Mouse (Mus musculus): Measurements from ENCODE around the gene Strn4. TPM values are rescaled to one million over a fixed set of nuclear protein-coding genes. Genes with fewer than 3 reads are reported as not detected.

The Strn4 gene
- polyA plus RNA-seq, 1 experiment from 2014 or later = 101 TPM

- Histone ChIP-seq H3K4me3 (no peak overlapping the region), H3K4me1 (peaks cover 19% of the 10 kb centered on the region), H3K27ac (0 out of 2 replicates have a peak overlapping the region, but pooled peaks have one; percentile 47), H3K36me3 (peaks cover 57% of the 10 kb centered on the region), H3K9me3 (no peaks in the 10 kb centered on the region), H3K27me3 (ENCODE audit: insufficient read depth, poor library complexity, severe bottlenecking) (no peaks in the 10 kb centered on the region)
- WGBS = 81% methylated on average over 5 of the region's 5 CpGs
- DNase-seq (ENCODE audit: low spot score) = no peak
Observed at GRCm38 (mm10) chr7:16792316-16792715, 23.4 kb upstream of the Strn4 start.

GRCm38 (mm10) chr7:16793010-16793725, 22.5 kb upstream of the Strn4 start:
- H3K27me3 ChIP-seq (ENCODE audit: insufficient read depth, poor library complexity, severe bottlenecking) = no peaks in the 10 kb centered on the region
- H3K4me1 ChIP-seq = peaks cover 21% of the 10 kb centered on the region
- H3K9me3 ChIP-seq = no peaks in the 10 kb centered on the region
- H3K27ac ChIP-seq = no peak overlapping the region
- DNase-seq (ENCODE audit: low spot score) = no peak
- peak overlapping the region; percentile 36 for H3K4me3 ChIP-seq
- WGBS = 61% methylated on average over 19 of the region's 19 CpGs
- peaks cover 58% of the 10 kb centered on the region for H3K36me3 ChIP-seq

GRCm38 (mm10) chr7:16794886-16795285, 20.8 kb upstream of the Strn4 start:
- WGBS = 85% methylated on average over 5 of the region's 5 CpGs
- peaks cover 58% of the 10 kb centered on the region for H3K36me3 ChIP-seq
- no peak overlapping the region for H3K4me3 ChIP-seq
- no peaks in the 10 kb centered on the region for H3K27me3 ChIP-seq (ENCODE audit: insufficient read depth, poor library complexity, severe bottlenecking)
- H3K4me1 ChIP-seq = peaks cover 21% of the 10 kb centered on the region
- DNase-seq (ENCODE audit: low spot score) = no peak
- no peaks in the 10 kb centered on the region for H3K9me3 ChIP-seq
- no peak overlapping the region for H3K27ac ChIP-seq

GRCm38 (mm10) chr7:16804409-16805028, 11.2 kb upstream of the Strn4 start:
- 32% methylated on average over 8 of the region's 8 CpGs for WGBS
- no peak for DNase-seq (ENCODE audit: low spot score)

GRCm38 (mm10) chr7:16807936-16808335, 7.8 kb upstream of the Strn4 start:
- no peak overlapping the region for H3K4me3 ChIP-seq
- no peak overlapping the region for H3K27ac ChIP-seq
- WGBS = 87% methylated on average over 9 of the region's 9 CpGs
- H3K4me1 ChIP-seq = peaks cover 19% of the 10 kb centered on the region
- H3K9me3 ChIP-seq = no peaks in the 10 kb centered on the region
- no peak for DNase-seq (ENCODE audit: low spot score)
- peaks cover 35% of the 10 kb centered on the region for H3K36me3 ChIP-seq
- peaks cover 29% of the 10 kb centered on the region for H3K27me3 ChIP-seq (ENCODE audit: insufficient read depth, poor library complexity, severe bottlenecking)

More at GRCm38 (mm10) chr7:16804409-16805028, 11.2 kb upstream of the Strn4 start:
- H3K36me3 ChIP-seq = peaks cover 24% of the 10 kb centered on the region
- no peak overlapping the region for H3K27ac ChIP-seq
- no peak overlapping the region for H3K4me3 ChIP-seq
- no peaks in the 10 kb centered on the region for H3K9me3 ChIP-seq
- no peaks in the 10 kb centered on the region for H3K4me1 ChIP-seq
- no peaks in the 10 kb centered on the region for H3K27me3 ChIP-seq (ENCODE audit: insufficient read depth, poor library complexity, severe bottlenecking)

- Histone ChIP-seq H3K27me3 (ENCODE audit: insufficient read depth, poor library complexity, severe bottlenecking) (peaks cover 33% of the 10 kb centered on the region), H3K4me1 (peaks cover 19% of the 10 kb centered on the region), H3K36me3 (peaks cover 42% of the 10 kb centered on the region), H3K9me3 (no peaks in the 10 kb centered on the region), H3K27ac (no peak overlapping the region), H3K4me3 (no peak overlapping the region)
- DNase-seq (ENCODE audit: low spot score) = no peak
- WGBS = 83% methylated on average over 9 of the region's 9 CpGs
Observed at GRCm38 (mm10) chr7:16808647-16809046, 7.0 kb upstream of the Strn4 start.

- Histone ChIP-seq H3K36me3 (peaks cover 53% of the 10 kb centered on the region), H3K4me1 (peaks cover 19% of the 10 kb centered on the region), H3K27ac (no peak overlapping the region), H3K9me3 (no peaks in the 10 kb centered on the region), H3K27me3 (ENCODE audit: insufficient read depth, poor library complexity, severe bottlenecking) (peaks cover 33% of the 10 kb centered on the region), H3K4me3 (no peak overlapping the region)
- WGBS = 23% methylated on average over 10 of the region's 10 CpGs
- no peak for DNase-seq (ENCODE audit: low spot score)
Observed at GRCm38 (mm10) chr7:16809739-16810138, 6.0 kb upstream of the Strn4 start.

GRCm38 (mm10) chr7:16810399-16810919, 5.2 kb upstream of the Strn4 start:
- peak overlapping the region; percentile 61 for H3K4me3 ChIP-seq
- WGBS = 46% methylated on average over 28 of the region's 28 CpGs
- peaks cover 33% of the 10 kb centered on the region for H3K27me3 ChIP-seq (ENCODE audit: insufficient read depth, poor library complexity, severe bottlenecking)
- H3K27ac ChIP-seq = peak overlapping the region; percentile 74
- peaks cover 22% of the 10 kb centered on the region for H3K4me1 ChIP-seq
- no peak for DNase-seq (ENCODE audit: low spot score)
- H3K36me3 ChIP-seq = peaks cover 54% of the 10 kb centered on the region
- H3K9me3 ChIP-seq = no peaks in the 10 kb centered on the region

- no peaks in the 10 kb centered on the region for H3K9me3 ChIP-seq
- 4% methylated on average over 90 of the region's 90 CpGs for WGBS
- peaks cover 54% of the 10 kb centered on the region for H3K36me3 ChIP-seq
- H3K27me3 ChIP-seq (ENCODE audit: insufficient read depth, poor library complexity, severe bottlenecking) = peaks cover 33% of the 10 kb centered on the region
- H3K27ac ChIP-seq = peak overlapping the region; percentile 74
- DNase-seq (ENCODE audit: low spot score) = no peak
- H3K4me3 ChIP-seq = peak overlapping the region; percentile 61
- peaks cover 25% of the 10 kb centered on the region for H3K4me1 ChIP-seq
Observed at GRCm38 (mm10) chr7:16810920-16811648, 4.6 kb upstream of the Strn4 start.

GRCm38 (mm10) chr7:16811649-16812070, 4.0 kb upstream of the Strn4 start:
- Histone ChIP-seq H3K27me3 (ENCODE audit: insufficient read depth, poor library complexity, severe bottlenecking) (peaks cover 33% of the 10 kb centered on the region), H3K9me3 (no peaks in the 10 kb centered on the region), H3K36me3 (peaks cover 49% of the 10 kb centered on the region), H3K4me3 (peak overlapping the region; percentile 61), H3K4me1 (peaks cover 25% of the 10 kb centered on the region), H3K27ac (peak overlapping the region; percentile 74)
- DNase-seq (ENCODE audit: low spot score) = no peak
- WGBS = 11% methylated on average over 17 of the region's 17 CpGs

GRCm38 (mm10) chr7:16812505-16812904, 3.2 kb upstream of the Strn4 start:
- no peak overlapping the region for H3K27ac ChIP-seq
- H3K36me3 ChIP-seq = peaks cover 47% of the 10 kb centered on the region
- WGBS = 69% methylated on average over 2 of the region's 2 CpGs
- no peak overlapping the region for H3K4me3 ChIP-seq
- DNase-seq (ENCODE audit: low spot score) = no peak
- H3K4me1 ChIP-seq = peaks cover 32% of the 10 kb centered on the region
- peaks cover 33% of the 10 kb centered on the region for H3K27me3 ChIP-seq (ENCODE audit: insufficient read depth, poor library complexity, severe bottlenecking)
- no peaks in the 10 kb centered on the region for H3K9me3 ChIP-seq

GRCm38 (mm10) chr7:16816078-16816474, 387 bp downstream of the Strn4 start:
- Histone ChIP-seq H3K9me3 (no peaks in the 10 kb centered on the region), H3K27ac (peak overlapping the region; percentile 100), H3K27me3 (ENCODE audit: insufficient read depth, poor library complexity, severe bottlenecking) (peaks cover 23% of the 10 kb centered on the region), H3K4me1 (peaks cover 57% of the 10 kb centered on the region), H3K36me3 (peaks cover 22% of the 10 kb centered on the region), H3K4me3 (peak overlapping the region; percentile 100)
- under 1% methylated on average over 51 of the region's 55 CpGs for WGBS
- DNase-seq (ENCODE audit: low spot score) = peak; percentile 83
